Mouse (Mus musculus): ENCODE measurements around the gene Adamts17. TPM values are rescaled to one million over a fixed set of nuclear protein-coding genes. Genes with fewer than 3 reads are reported as not detected.
A peak's percentile ranks its signal among the peaks of the same experiment; 100 is the strongest.

Gene Adamts17
- polyA plus RNA-seq, 1 experiment from 2014 or later: 1.8 TPM

- no peak for DNase-seq (ENCODE audit: low spot score)
- Histone ChIP-seq H3K27me3 (ENCODE audit: control insufficient read depth, insufficient read depth, low read length) (no peaks in the 10 kb centered on the region), H3K9me3 (ENCODE audit: control insufficient read depth, low read length) (no peaks in the 10 kb centered on the region), H3K36me3 (ENCODE audit: control insufficient read depth, insufficient read depth, low read length) (no peaks in the 10 kb centered on the region), H3K4me1 (ENCODE audit: control insufficient read depth, insufficient read depth, low read length) (no peaks in the 10 kb centered on the region), H3K4me2 (ENCODE audit: low read depth) (no peak overlapping the region), H3K4me3 (ENCODE audit: low read depth, low read length) (no peak overlapping the region), H3K9ac (ENCODE audit: low read length) (no peak overlapping the region), H3K27ac (ENCODE audit: low read depth, low read length) (no peak overlapping the region)
- ATAC-seq (ENCODE audit: insufficient read depth, low FRiP score, low TSS enrichment): no peak
- 86% methylated on average over 5 of the region's 5 CpGs for WGBS
These were observed 8.7 kb upstream of the Adamts17 start for GRCm38 (mm10) chr7:66830803-66831202.

GRCm38 (mm10) chr7:66831295-66831694 lies 8.2 kb upstream of the Adamts17 start:
- H3K4me2 ChIP-seq (ENCODE audit: low read depth): no peak overlapping the region
- H3K27me3 ChIP-seq (ENCODE audit: control insufficient read depth, insufficient read depth, low read length): no peaks in the 10 kb centered on the region
- no peak overlapping the region for H3K4me3 ChIP-seq (ENCODE audit: low read depth, low read length)
- 95% methylated on average over 5 of the region's 5 CpGs for WGBS
- no peak overlapping the region for H3K9ac ChIP-seq (ENCODE audit: low read length)
- no peaks in the 10 kb centered on the region for H3K4me1 ChIP-seq (ENCODE audit: control insufficient read depth, insufficient read depth, low read length)
- no peaks in the 10 kb centered on the region for H3K36me3 ChIP-seq (ENCODE audit: control insufficient read depth, insufficient read depth, low read length)
- H3K27ac ChIP-seq (ENCODE audit: low read depth, low read length): no peak overlapping the region
- ATAC-seq (ENCODE audit: insufficient read depth, low FRiP score, low TSS enrichment) (no peak), DNase-seq (ENCODE audit: low spot score) (no peak)
- H3K9me3 ChIP-seq (ENCODE audit: control insufficient read depth, low read length): no peaks in the 10 kb centered on the region

GRCm38 (mm10) chr7:66840008-66840719 lies 629 bp downstream of the Adamts17 start:
- no peaks in the 10 kb centered on the region for H3K36me3 ChIP-seq (ENCODE audit: control insufficient read depth, insufficient read depth, low read length)
- H3K9ac ChIP-seq (ENCODE audit: low read length): peak overlapping the region; percentile 33
- DNase-seq (ENCODE audit: low spot score) (peak; percentile 66), ATAC-seq (ENCODE audit: insufficient read depth, low FRiP score, low TSS enrichment) (peak; percentile 71)
- WGBS: under 1% methylated on average over 64 of the region's 76 CpGs
- no peaks in the 10 kb centered on the region for H3K9me3 ChIP-seq (ENCODE audit: control insufficient read depth, low read length)
- H3K4me1 ChIP-seq (ENCODE audit: control insufficient read depth, insufficient read depth, low read length): peaks cover 4% of the 10 kb centered on the region; the same call in 1 of the 2 replicates
- H3K27me3 ChIP-seq (ENCODE audit: control insufficient read depth, insufficient read depth, low read length): peaks cover 8% of the 10 kb centered on the region; the same call in 1 of the 2 replicates
- H3K27ac ChIP-seq (ENCODE audit: low read depth, low read length): peak overlapping the region; percentile 55; the same call in 1 of the 2 replicates
- peak overlapping the region; percentile 90 for H3K4me2 ChIP-seq (ENCODE audit: low read depth)
- H3K4me3 ChIP-seq (ENCODE audit: low read depth, low read length): peak overlapping the region; percentile 47

DNA sequence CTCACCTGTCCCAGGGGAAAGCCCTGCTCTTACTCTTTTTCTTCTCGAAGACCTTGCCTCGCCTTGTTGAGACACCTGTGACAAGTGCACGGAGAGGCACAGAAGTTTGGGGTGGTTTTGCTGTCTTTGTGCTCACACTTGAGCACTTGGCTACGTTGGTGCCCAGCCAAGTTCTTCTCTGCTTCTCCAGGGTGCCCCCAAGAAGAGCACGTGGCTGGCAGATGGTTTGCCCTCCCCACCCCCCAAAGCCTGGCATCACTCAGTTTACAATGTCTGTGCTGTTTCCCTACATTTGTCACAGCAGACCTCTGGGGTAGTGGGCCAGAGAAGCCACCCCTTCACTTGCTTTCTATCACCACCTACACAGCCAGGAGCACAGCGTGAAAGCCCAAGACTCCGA lies 1.6 kb downstream of the Adamts17 start:
- H3K9ac ChIP-seq (ENCODE audit: low read length): no peak overlapping the region

DNA sequence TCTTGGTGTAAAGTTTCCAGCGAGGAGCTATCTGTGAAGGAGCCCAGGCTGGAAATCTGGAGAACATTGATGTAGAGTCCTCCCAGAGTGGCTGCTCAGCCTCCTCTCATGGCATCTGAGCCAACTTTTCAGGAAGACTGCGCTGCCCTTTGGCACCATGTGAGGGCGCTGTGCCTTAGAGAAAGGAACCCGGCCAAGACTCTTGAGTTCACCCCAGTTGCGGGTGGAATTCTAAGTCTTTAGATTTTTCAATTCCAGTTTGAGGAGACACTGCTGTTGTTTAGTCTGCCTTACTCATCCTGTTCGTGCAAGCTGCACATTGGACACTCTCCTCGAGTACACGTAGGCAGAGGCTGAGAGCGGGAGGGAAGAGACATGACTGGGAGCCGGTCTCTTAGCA lies 2.5 kb downstream of the Adamts17 start:
- Histone ChIP-seq H3K4me3 (ENCODE audit: low read depth, low read length) (no peak overlapping the region), H3K27me3 (ENCODE audit: control insufficient read depth, insufficient read depth, low read length) (peaks cover 8% of the 10 kb centered on the region; the same call in 1 of the 2 replicates), H3K36me3 (ENCODE audit: control insufficient read depth, insufficient read depth, low read length) (no peaks in the 10 kb centered on the region), H3K4me1 (ENCODE audit: control insufficient read depth, insufficient read depth, low read length) (peaks cover 4% of the 10 kb centered on the region; the same call in 1 of the 2 replicates), H3K9ac (ENCODE audit: low read length) (no peak overlapping the region), H3K9me3 (ENCODE audit: control insufficient read depth, low read length) (no peaks in the 10 kb centered on the region), H3K4me2 (ENCODE audit: low read depth) (no peak overlapping the region), H3K27ac (ENCODE audit: low read depth, low read length) (no peak overlapping the region)
- DNase-seq (ENCODE audit: low spot score): peak; percentile 78
- no peak for ATAC-seq (ENCODE audit: insufficient read depth, low FRiP score, low TSS enrichment)
- 53% methylated on average over 10 of the region's 10 CpGs for WGBS

More for the DNA sequence above, 1.6 kb downstream of the Adamts17 start:
- H3K9me3 ChIP-seq (ENCODE audit: control insufficient read depth, low read length): no peaks in the 10 kb centered on the region
- no peak overlapping the region for H3K4me3 ChIP-seq (ENCODE audit: low read depth, low read length)
- ATAC-seq (ENCODE audit: insufficient read depth, low FRiP score, low TSS enrichment): no peak
- no peak for DNase-seq (ENCODE audit: low spot score)
- WGBS: 86% methylated on average over 7 of the region's 7 CpGs
- no peak overlapping the region for H3K27ac ChIP-seq (ENCODE audit: low read depth, low read length)
- no peaks in the 10 kb centered on the region for H3K36me3 ChIP-seq (ENCODE audit: control insufficient read depth, insufficient read depth, low read length)
- no peak overlapping the region; the same call in 1 of the 2 replicates for H3K4me2 ChIP-seq (ENCODE audit: low read depth)
- H3K4me1 ChIP-seq (ENCODE audit: control insufficient read depth, insufficient read depth, low read length): peaks cover 4% of the 10 kb centered on the region; the same call in 1 of the 2 replicates
- H3K27me3 ChIP-seq (ENCODE audit: control insufficient read depth, insufficient read depth, low read length): peaks cover 8% of the 10 kb centered on the region; the same call in 1 of the 2 replicates

GRCm38 (mm10) chr7:66843846-66844245 lies 4.3 kb downstream of the Adamts17 start:
- Histone ChIP-seq H3K4me3 (ENCODE audit: low read depth, low read length) (no peak overlapping the region), H3K9me3 (ENCODE audit: control insufficient read depth, low read length) (no peaks in the 10 kb centered on the region), H3K27me3 (ENCODE audit: control insufficient read depth, insufficient read depth, low read length) (peaks cover 8% of the 10 kb centered on the region; the same call in 1 of the 2 replicates), H3K4me1 (ENCODE audit: control insufficient read depth, insufficient read depth, low read length) (peaks cover 4% of the 10 kb centered on the region; the same call in 1 of the 2 replicates), H3K36me3 (ENCODE audit: control insufficient read depth, insufficient read depth, low read length) (no peaks in the 10 kb centered on the region), H3K4me2 (ENCODE audit: low read depth) (no peak overlapping the region), H3K9ac (ENCODE audit: low read length) (no peak overlapping the region), H3K27ac (ENCODE audit: low read depth, low read length) (no peak overlapping the region)
- 75% methylated on average over 2 of the region's 2 CpGs for WGBS
- ATAC-seq (ENCODE audit: insufficient read depth, low FRiP score, low TSS enrichment) (no peak), DNase-seq (ENCODE audit: low spot score) (no peak)

DNA sequence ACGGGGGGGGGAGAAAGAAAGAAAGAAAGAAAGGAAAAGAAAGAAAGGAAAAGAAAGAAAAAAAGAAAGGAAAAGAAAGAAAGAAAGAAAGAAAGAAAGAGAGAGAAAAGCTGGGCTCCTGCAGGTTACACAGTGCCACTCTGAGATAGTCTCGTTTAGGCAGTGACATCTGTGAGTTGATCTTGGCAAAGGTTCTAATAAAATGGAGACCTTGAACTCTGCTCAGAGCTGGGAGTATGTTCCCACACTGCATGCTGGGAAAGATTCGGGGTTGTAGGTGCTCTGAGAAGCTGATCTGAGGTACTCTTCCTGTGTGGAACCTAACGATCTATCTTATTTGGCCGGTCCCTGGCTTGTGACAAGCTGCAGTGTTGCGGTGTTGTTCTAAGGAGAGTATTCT lies 7.0 kb downstream of the Adamts17 start:
- no peak overlapping the region for H3K4me3 ChIP-seq (ENCODE audit: low read depth, low read length)
- H3K9ac ChIP-seq (ENCODE audit: low read length): no peak overlapping the region
- no peak for ATAC-seq (ENCODE audit: insufficient read depth, low FRiP score, low TSS enrichment)
- H3K4me1 ChIP-seq (ENCODE audit: control insufficient read depth, insufficient read depth, low read length): no peaks in the 10 kb centered on the region
- DNase-seq (ENCODE audit: low spot score): no peak
- 81% methylated on average over 6 of the region's 6 CpGs for WGBS
- H3K4me2 ChIP-seq (ENCODE audit: low read depth): no peak overlapping the region
- no peaks in the 10 kb centered on the region for H3K36me3 ChIP-seq (ENCODE audit: control insufficient read depth, insufficient read depth, low read length)
- H3K27me3 ChIP-seq (ENCODE audit: control insufficient read depth, insufficient read depth, low read length): no peaks in the 10 kb centered on the region
- H3K27ac ChIP-seq (ENCODE audit: low read depth, low read length): no peak overlapping the region
- H3K9me3 ChIP-seq (ENCODE audit: control insufficient read depth, low read length): no peaks in the 10 kb centered on the region

GRCm38 (mm10) chr7:66847299-66847698 lies 7.8 kb downstream of the Adamts17 start:
- WGBS: 86% methylated on average over 8 of the region's 9 CpGs
- Histone ChIP-seq H3K27ac (ENCODE audit: low read depth, low read length) (no peak overlapping the region), H3K4me1 (ENCODE audit: control insufficient read depth, insufficient read depth, low read length) (no peaks in the 10 kb centered on the region), H3K36me3 (ENCODE audit: control insufficient read depth, insufficient read depth, low read length) (no peaks in the 10 kb centered on the region), H3K27me3 (ENCODE audit: control insufficient read depth, insufficient read depth, low read length) (no peaks in the 10 kb centered on the region), H3K9ac (ENCODE audit: low read length) (no peak overlapping the region), H3K4me3 (ENCODE audit: low read depth, low read length) (no peak overlapping the region), H3K4me2 (ENCODE audit: low read depth) (no peak overlapping the region), H3K9me3 (ENCODE audit: control insufficient read depth, low read length) (no peaks in the 10 kb centered on the region)
- DNase-seq (ENCODE audit: low spot score): no peak
- ATAC-seq (ENCODE audit: insufficient read depth, low FRiP score, low TSS enrichment): no peak

- ATAC-seq (ENCODE audit: insufficient read depth, low FRiP score, low TSS enrichment) (no peak), DNase-seq (ENCODE audit: low spot score) (no peak)
- Histone ChIP-seq H3K4me2 (ENCODE audit: low read depth) (no peak overlapping the region), H3K27me3 (ENCODE audit: control insufficient read depth, insufficient read depth, low read length) (no peaks in the 10 kb centered on the region), H3K4me1 (ENCODE audit: control insufficient read depth, insufficient read depth, low read length) (no peaks in the 10 kb centered on the region), H3K9me3 (ENCODE audit: control insufficient read depth, low read length) (no peaks in the 10 kb centered on the region), H3K27ac (ENCODE audit: low read depth, low read length) (no peak overlapping the region), H3K9ac (ENCODE audit: low read length) (no peak overlapping the region), H3K36me3 (ENCODE audit: control insufficient read depth, insufficient read depth, low read length) (no peaks in the 10 kb centered on the region), H3K4me3 (ENCODE audit: low read depth, low read length) (no peak overlapping the region)
- whole genome bisulfite sequencing: 91% methylated on average over 6 of the region's 6 CpGs
These were observed 9.8 kb downstream of the Adamts17 start for GRCm38 (mm10) chr7:66849316-66849715.

Data from neural tube, embryonic 11.5 days (tissue).